Mouse (Mus musculus): ENCODE measurements around the gene Ganab. TPM values are rescaled to one million over a fixed set of nuclear protein-coding genes. Genes with fewer than 3 reads are reported as not detected.
A peak's percentile ranks its signal among the peaks of the same experiment; 100 is the strongest.

The Ganab gene
- polyA plus RNA-seq, 1 experiment from 2014 or later = 78.7 TPM

GRCm38 (mm10) chr19:8871267-8872186, 26.3 kb upstream of the Ganab start, which contains the start of gene Ubxn1:
TSS of gene Ubxn1 (plus strand) at chr19:8871496.
- ATAC-seq (ENCODE audit: insufficient number of reproducible peaks, low FRiP score) = peak; percentile 99
- peaks cover 35% of the 10 kb centered on the region for H3K36me3 ChIP-seq
- no peaks in the 10 kb centered on the region for H3K9me3 ChIP-seq (replicated peaks)
- H3K4me2 ChIP-seq = peak within 1 kb of the TSS; percentile 92
- H3K4me3 ChIP-seq = peak within 1 kb of the TSS; percentile 84
- 1% methylated on average over 59 of the region's 59 CpGs for WGBS
- no peaks in the 10 kb centered on the region for H3K27me3 ChIP-seq (replicated peaks)
- H3K4me1 ChIP-seq (replicated peaks) = peaks cover 12% of the 10 kb centered on the region
- H3K9ac ChIP-seq = peak within 1 kb of the TSS; percentile 93
- peak within 1 kb of the TSS; percentile 76 for H3K27ac ChIP-seq (ENCODE audit: poor library complexity, severe bottlenecking)

- Histone ChIP-seq H3K27me3 (replicated peaks) (no peaks in the 10 kb centered on the region), H3K9me3 (replicated peaks) (no peaks in the 10 kb centered on the region), H3K4me1 (replicated peaks) (peaks cover 12% of the 10 kb centered on the region), H3K27ac (ENCODE audit: poor library complexity, severe bottlenecking) (no peak overlapping the region; the same call in 1 of the 2 replicates), H3K9ac (peak overlapping the region; percentile 93), H3K4me2 (peak overlapping the region; percentile 92), H3K36me3 (peaks cover 42% of the 10 kb centered on the region), H3K4me3 (peak overlapping the region; percentile 84)
- no peak for ATAC-seq (ENCODE audit: insufficient number of reproducible peaks, low FRiP score)
- 75% methylated on average over 10 of the region's 10 CpGs for WGBS
These were observed 25.5 kb upstream of the Ganab start for GRCm38 (mm10) chr19:8872266-8872840.

GRCm38 (mm10) chr19:8875031-8875430, 22.8 kb upstream of the Ganab start:
- no peak overlapping the region for H3K4me2 ChIP-seq
- ATAC-seq (ENCODE audit: insufficient number of reproducible peaks, low FRiP score) = no peak
- H3K27ac ChIP-seq (ENCODE audit: poor library complexity, severe bottlenecking) = no peak overlapping the region
- no peak overlapping the region for H3K9ac ChIP-seq
- H3K27me3 ChIP-seq (replicated peaks) = no peaks in the 10 kb centered on the region
- H3K9me3 ChIP-seq (replicated peaks) = no peaks in the 10 kb centered on the region
- H3K4me1 ChIP-seq (replicated peaks) = peaks cover 19% of the 10 kb centered on the region
- WGBS = 91% methylated on average over 7 of the region's 7 CpGs
- H3K4me3 ChIP-seq = no peak overlapping the region
- peaks cover 42% of the 10 kb centered on the region for H3K36me3 ChIP-seq

- H3K27me3 ChIP-seq (replicated peaks) = no peaks in the 10 kb centered on the region
- peak within 1 kb of the TSS; percentile 95 for H3K9ac ChIP-seq
- peak within 1 kb of the TSS; percentile 92 for H3K4me3 ChIP-seq
- H3K4me2 ChIP-seq = peak within 1 kb of the TSS; percentile 87
- H3K4me1 ChIP-seq (replicated peaks) = peaks cover 10% of the 10 kb centered on the region
- peaks cover 18% of the 10 kb centered on the region for H3K36me3 ChIP-seq
- ATAC-seq (ENCODE audit: insufficient number of reproducible peaks, low FRiP score) = peak; percentile 97
- WGBS = under 1% methylated on average over 42 of the region's 42 CpGs
- H3K27ac ChIP-seq (ENCODE audit: poor library complexity, severe bottlenecking) = peak within 1 kb of the TSS; percentile 86
- no peaks in the 10 kb centered on the region for H3K9me3 ChIP-seq (replicated peaks)
These were observed 17.4 kb upstream of the Ganab start, which contains the start of gene Uqcc3 for GRCm38 (mm10) chr19:8880311-8881033. TSS of gene Uqcc3 (minus strand) at chr19:8880923.

GRCm38 (mm10) chr19:8881034-8881392, 16.9 kb upstream of the Ganab start:
- no peaks in the 10 kb centered on the region for H3K9me3 ChIP-seq (replicated peaks)
- peak overlapping the region; percentile 95 for H3K9ac ChIP-seq
- H3K27me3 ChIP-seq (replicated peaks) = no peaks in the 10 kb centered on the region
- H3K4me3 ChIP-seq = peak overlapping the region; percentile 92
- peaks cover 10% of the 10 kb centered on the region for H3K4me1 ChIP-seq (replicated peaks)
- no peak for ATAC-seq (ENCODE audit: insufficient number of reproducible peaks, low FRiP score)
- 21% methylated on average over 3 of the region's 3 CpGs for WGBS
- peak overlapping the region; percentile 87 for H3K4me2 ChIP-seq
- no peak overlapping the region; the same call in 1 of the 2 replicates for H3K27ac ChIP-seq (ENCODE audit: poor library complexity, severe bottlenecking)
- peaks cover 12% of the 10 kb centered on the region for H3K36me3 ChIP-seq

- H3K4me3 ChIP-seq = no peak within 1 kb of the TSS
- H3K4me1 ChIP-seq (replicated peaks) = peaks cover 17% of the 10 kb centered on the region
- H3K27me3 ChIP-seq (replicated peaks) = no peaks in the 10 kb centered on the region
- H3K4me2 ChIP-seq = no peak within 1 kb of the TSS
- no peak for ATAC-seq (ENCODE audit: insufficient number of reproducible peaks, low FRiP score)
- no peak within 1 kb of the TSS for H3K27ac ChIP-seq (ENCODE audit: poor library complexity, severe bottlenecking)
- no peaks in the 10 kb centered on the region for H3K36me3 ChIP-seq
- WGBS = 71% methylated on average over 3 of the region's 3 CpGs
- H3K9me3 ChIP-seq (replicated peaks) = no peaks in the 10 kb centered on the region
- H3K9ac ChIP-seq = no peak within 1 kb of the TSS
These were observed 14.3 kb upstream of the Ganab start, which contains the start of the genes Lbhd1 and Gm49403 for GRCm38 (mm10) chr19:8883616-8884015. TSS of gene Lbhd1 (plus strand) at chr19:8883732. TSS of gene Gm49403 (plus strand) at chr19:8883930.

GRCm38 (mm10) chr19:8886916-8887584, 10.8 kb upstream of the Ganab start:
- Histone ChIP-seq H3K9ac (no peak overlapping the region), H3K36me3 (peaks cover 14% of the 10 kb centered on the region), H3K4me2 (peak overlapping the region; percentile 72), H3K27me3 (replicated peaks) (no peaks in the 10 kb centered on the region), H3K4me1 (replicated peaks) (peaks cover 16% of the 10 kb centered on the region), H3K27ac (ENCODE audit: poor library complexity, severe bottlenecking) (no peak overlapping the region), H3K4me3 (no peak overlapping the region), H3K9me3 (replicated peaks) (no peaks in the 10 kb centered on the region)
- no peak for ATAC-seq (ENCODE audit: insufficient number of reproducible peaks, low FRiP score)
- WGBS = 46% methylated on average over 1 of the region's 1 CpGs

GRCm38 (mm10) chr19:8887585-8888463, 10.0 kb upstream of the Ganab start:
- Histone ChIP-seq H3K9me3 (replicated peaks) (no peaks in the 10 kb centered on the region), H3K9ac (peak overlapping the region; percentile 89), H3K4me3 (peak overlapping the region; percentile 73), H3K36me3 (peaks cover 14% of the 10 kb centered on the region), H3K4me2 (peak overlapping the region; percentile 72), H3K27me3 (replicated peaks) (no peaks in the 10 kb centered on the region), H3K27ac (ENCODE audit: poor library complexity, severe bottlenecking) (peak overlapping the region; percentile 82), H3K4me1 (replicated peaks) (peaks cover 16% of the 10 kb centered on the region)
- 16% methylated on average over 19 of the region's 19 CpGs for WGBS
- ATAC-seq (ENCODE audit: insufficient number of reproducible peaks, low FRiP score) = no peak

- H3K9ac ChIP-seq = peak within 1 kb of the TSS; percentile 89
- under 1% methylated on average over 58 of the region's 58 CpGs for WGBS
- peak; percentile 95 for ATAC-seq (ENCODE audit: insufficient number of reproducible peaks, low FRiP score)
- H3K36me3 ChIP-seq = peaks cover 14% of the 10 kb centered on the region
- H3K4me1 ChIP-seq (replicated peaks) = peaks cover 20% of the 10 kb centered on the region
- H3K27ac ChIP-seq (ENCODE audit: poor library complexity, severe bottlenecking) = peak within 1 kb of the TSS; percentile 84
- peak within 1 kb of the TSS; percentile 73 for H3K4me3 ChIP-seq
- no peaks in the 10 kb centered on the region for H3K27me3 ChIP-seq (replicated peaks)
- peak within 1 kb of the TSS; percentile 72 for H3K4me2 ChIP-seq
- no peaks in the 10 kb centered on the region for H3K9me3 ChIP-seq (replicated peaks)
These were observed 9.1 kb upstream of the Ganab start, which contains the start of the genes 1810009A15Rik and Gm49416 for GRCm38 (mm10) chr19:8888511-8889385. TSS of gene 1810009A15Rik (plus strand) at chr19:8888853. TSS of gene Gm49416 (plus strand) at chr19:8888926.

All from heart, embryonic 12.5 days (tissue).